Mouse (Mus musculus) CH12.LX (cell line): Measurements from ENCODE around the gene Uap1l1.

Source experiments
- CTCF ChIP-seq, 2 experiments: IDR thresholded peaks in 1 of 2; conservative IDR thresholded peaks in 1 of 2; 2 replicates each; pipeline ENCODE4 v1.5.1; 2011 to 2012; ENCODE audit warnings: low read depth in 2 of 2, low read length in 2 of 2, improper control_type of control experiment in 1 of 2, inconsistent platforms in 1 of 2, mild to moderate bottlenecking in 1 of 2, moderate library complexity in 1 of 2
- MAZ ChIP-seq: IDR thresholded peaks from 2 replicates; pipeline ENCODE4 v1.6.1; 2012; ENCODE audit warnings: low read depth, mild to moderate bottlenecking, inconsistent platforms, low read length, improper control_type of control experiment, moderate library complexity
- POLR2A ChIP-seq: IDR thresholded peaks from 2 replicates; pipeline ENCODE4 v1.6.1; 2011; ENCODE audit warnings: low read depth, mild to moderate bottlenecking, improper control_type of control experiment, low read length

DNA sequence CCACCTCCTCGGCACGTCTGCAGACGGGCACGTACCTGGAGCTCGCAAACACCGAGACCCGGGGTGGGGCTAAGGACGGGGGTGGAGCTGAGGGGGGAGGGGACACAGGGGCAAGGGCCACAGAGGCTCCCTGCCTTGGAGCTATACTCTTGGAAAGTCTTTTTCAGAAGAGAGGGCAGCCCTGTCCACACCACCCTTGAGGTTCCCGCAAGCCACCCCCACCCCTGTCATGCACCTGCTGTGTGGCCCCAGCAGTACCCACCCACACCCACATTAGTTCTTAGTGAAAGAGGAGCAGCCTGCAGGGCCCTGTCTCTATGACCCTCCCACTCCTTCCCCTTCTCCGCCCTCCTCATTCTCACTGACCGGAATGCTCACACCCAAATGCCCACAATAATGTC lies 54.0 kb downstream of the Uap1l1 start:
- TF ChIP-seq MAZ (no peak), CTCF (conservative IDR thresholded peaks at IDR 0.05 in 1 of 2, IDR thresholded peaks at IDR 0.05 in 1 of 2; ENCODE audit: low read depth in 2 of 2, low read length in 2 of 2) (no peak), POLR2A (no peak)
